Mouse (Mus musculus): ENCODE measurements at regions not wholly inside any gene's neighbourhood (a gene's known extent, or its start where the extent isn't known, plus 50 kb on each side); places are given as distances from the start of the nearest gene placed in this dataset.

DNA sequence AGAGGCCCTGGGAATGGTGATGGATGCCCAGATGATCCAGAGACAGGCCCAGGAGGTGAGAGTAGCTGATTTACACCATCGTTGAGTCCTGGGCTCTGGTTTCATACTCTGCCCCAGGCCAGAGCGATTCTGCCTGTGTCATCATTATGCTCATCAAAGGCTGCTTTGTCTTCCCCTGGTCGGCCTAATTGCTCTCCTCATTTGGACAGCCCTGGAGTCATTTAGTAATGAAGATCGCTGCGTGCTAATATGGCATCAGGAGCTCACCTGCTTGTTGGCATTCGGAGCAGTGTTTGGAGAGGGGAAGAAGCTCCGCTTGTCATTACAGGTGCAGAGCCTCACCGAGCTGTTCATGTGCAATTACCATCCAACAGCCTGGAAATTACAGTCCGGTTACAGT is 138.9 kb upstream of the Wscd1 start:
- WGBS = 85% methylated on average over 9 of the region's 9 CpGs

DNA sequence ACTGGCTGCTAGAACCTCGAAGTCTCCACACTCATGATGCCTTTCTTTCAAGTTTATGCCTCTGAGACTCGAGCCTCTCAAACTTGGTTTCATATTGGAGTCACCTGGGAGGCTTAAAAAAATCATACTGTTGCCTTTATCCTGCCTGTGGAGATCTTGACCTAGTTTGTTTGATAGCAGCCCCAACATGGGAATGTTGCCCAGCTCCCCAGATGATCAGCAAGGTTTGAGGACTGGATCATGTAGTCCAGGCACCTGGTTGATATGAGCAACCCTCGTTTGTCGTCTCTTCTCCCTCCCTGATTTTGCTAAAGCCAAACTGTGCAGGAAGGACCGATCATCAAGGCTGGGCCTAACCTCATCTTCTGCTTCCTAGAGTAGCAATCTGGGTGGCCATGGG is 134.2 kb upstream of the Wscd1 start:
- H3K27ac ChIP-seq (ENCODE audit: insufficient read depth, low read depth, low read length) = no peak overlapping the region
- no peaks in the 10 kb centered on the region; the same call in 1 of the 2 replicates for H3K27me3 ChIP-seq (ENCODE audit: control insufficient read depth, insufficient read depth, low read length)
- no peaks in the 10 kb centered on the region for H3K4me1 ChIP-seq (ENCODE audit: control insufficient read depth, insufficient read depth, insufficient read length, low read length)
- 67% methylated on average over 5 of the region's 5 CpGs for WGBS
- no peak overlapping the region for H3K4me3 ChIP-seq (ENCODE audit: low read depth, low read length)
- TF ChIP-seq CTCF (IDR thresholded peaks at IDR 0.05; ENCODE audit: extremely low read depth, insufficient read length, insufficient replicate concordance, low read depth, low read length) = no peak
- no peak for TF ChIP-seq POLR2A (IDR thresholded peaks at IDR 0.05; ENCODE audit: low read depth, low read length)
- no peaks in the 10 kb centered on the region for H3K36me3 ChIP-seq (ENCODE audit: control insufficient read depth, insufficient read depth, low read length)

More for the DNA sequence above, 138.9 kb upstream of the Wscd1 start:
- Histone ChIP-seq H3K4me1 (ENCODE audit: control insufficient read depth, insufficient read depth, insufficient read length, low read length) (no peaks in the 10 kb centered on the region), H3K4me3 (ENCODE audit: low read depth, low read length) (no peak overlapping the region), H3K27me3 (ENCODE audit: control insufficient read depth, insufficient read depth, low read length) (no peaks in the 10 kb centered on the region), H3K36me3 (ENCODE audit: control insufficient read depth, insufficient read depth, low read length) (no peaks in the 10 kb centered on the region), H3K27ac (ENCODE audit: insufficient read depth, low read depth, low read length) (no peak overlapping the region)
- TF ChIP-seq CTCF (IDR thresholded peaks at IDR 0.05; ENCODE audit: extremely low read depth, insufficient read length, insufficient replicate concordance, low read depth, low read length) (no peak), POLR2A (IDR thresholded peaks at IDR 0.05; ENCODE audit: low read depth, low read length) (no peak)

DNA sequence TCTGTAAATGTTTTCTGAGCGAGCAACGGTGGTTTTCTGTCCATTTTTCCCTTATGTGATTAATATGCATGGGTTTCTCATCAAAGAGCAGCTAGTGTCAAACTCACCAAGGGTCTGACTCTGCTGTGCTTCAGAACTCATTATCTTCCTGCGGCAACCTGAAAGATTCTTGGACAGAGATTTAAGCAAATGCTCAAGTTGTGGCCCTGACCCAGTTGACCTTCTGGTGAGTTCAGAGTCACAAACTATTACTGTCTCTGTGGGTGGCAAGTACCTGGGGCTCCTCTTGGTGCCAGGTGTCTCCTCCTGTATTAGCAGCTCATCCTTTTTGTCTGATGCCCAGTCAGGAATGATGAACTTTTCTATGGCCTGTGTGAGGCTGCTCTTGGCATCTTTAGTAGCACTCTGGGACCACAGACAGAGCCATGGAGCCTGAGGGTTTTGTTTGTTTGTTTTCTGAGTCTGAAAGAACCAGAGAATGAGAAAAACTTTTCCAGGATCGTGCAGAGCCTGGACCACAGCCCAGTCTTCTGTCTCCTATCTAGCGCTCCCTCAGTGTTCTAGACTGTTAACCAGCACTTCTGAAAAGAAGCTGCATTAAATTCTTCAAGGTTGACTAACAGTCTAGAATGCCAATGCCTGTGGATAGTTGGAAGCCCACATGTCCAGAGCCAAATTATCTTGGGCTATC is 124.1 kb upstream of the Wscd1 start:
- Histone ChIP-seq H3K27me3 (ENCODE audit: control insufficient read depth, insufficient read depth, low read length) (no peaks in the 10 kb centered on the region), H3K36me3 (ENCODE audit: control insufficient read depth, insufficient read depth, low read length) (no peaks in the 10 kb centered on the region), H3K4me1 (ENCODE audit: control insufficient read depth, insufficient read depth, insufficient read length, low read length) (no peaks in the 10 kb centered on the region), H3K4me3 (ENCODE audit: low read depth, low read length) (no peak overlapping the region), H3K27ac (ENCODE audit: insufficient read depth, low read depth, low read length) (no peak overlapping the region)
- WGBS = 77% methylated on average over 5 of the region's 5 CpGs
- TF ChIP-seq POLR2A (IDR thresholded peaks at IDR 0.05; ENCODE audit: low read depth, low read length) = no peak
- TF ChIP-seq CTCF (IDR thresholded peaks at IDR 0.05; ENCODE audit: extremely low read depth, insufficient read length, insufficient replicate concordance, low read depth, low read length) = no peak

DNA sequence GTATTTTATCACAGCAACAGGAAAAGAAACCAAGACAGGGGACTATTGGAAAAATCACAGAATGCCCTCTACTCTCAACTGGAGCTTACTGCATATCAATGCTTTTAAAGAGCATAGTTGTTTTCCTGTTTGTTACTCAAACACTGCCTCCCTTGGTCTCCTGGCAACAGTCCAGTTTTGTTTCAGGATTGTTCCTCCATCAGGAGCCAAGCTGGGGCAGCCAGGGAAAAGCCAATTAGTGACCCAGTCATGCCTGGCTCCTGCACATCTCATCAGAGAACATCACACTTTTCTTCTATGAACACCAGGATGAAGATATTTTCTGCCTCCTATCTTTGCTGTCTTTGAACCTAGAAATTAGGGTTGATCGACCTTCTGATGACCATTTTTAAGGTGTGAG is 113.6 kb upstream of the Wscd1 start:
- Histone ChIP-seq H3K36me3 (ENCODE audit: control insufficient read depth, insufficient read depth, low read length) (no peaks in the 10 kb centered on the region), H3K27ac (ENCODE audit: insufficient read depth, low read depth, low read length) (no peak overlapping the region), H3K4me3 (ENCODE audit: low read depth, low read length) (no peak overlapping the region), H3K4me1 (ENCODE audit: control insufficient read depth, insufficient read depth, insufficient read length, low read length) (no peaks in the 10 kb centered on the region), H3K27me3 (ENCODE audit: control insufficient read depth, insufficient read depth, low read length) (no peaks in the 10 kb centered on the region)
- TF ChIP-seq POLR2A (IDR thresholded peaks at IDR 0.05; ENCODE audit: low read depth, low read length) (no peak), CTCF (IDR thresholded peaks at IDR 0.05; ENCODE audit: extremely low read depth, insufficient read length, insufficient replicate concordance, low read depth, low read length) (no peak)
- WGBS = 38% methylated on average over 1 of the region's 1 CpGs

DNA sequence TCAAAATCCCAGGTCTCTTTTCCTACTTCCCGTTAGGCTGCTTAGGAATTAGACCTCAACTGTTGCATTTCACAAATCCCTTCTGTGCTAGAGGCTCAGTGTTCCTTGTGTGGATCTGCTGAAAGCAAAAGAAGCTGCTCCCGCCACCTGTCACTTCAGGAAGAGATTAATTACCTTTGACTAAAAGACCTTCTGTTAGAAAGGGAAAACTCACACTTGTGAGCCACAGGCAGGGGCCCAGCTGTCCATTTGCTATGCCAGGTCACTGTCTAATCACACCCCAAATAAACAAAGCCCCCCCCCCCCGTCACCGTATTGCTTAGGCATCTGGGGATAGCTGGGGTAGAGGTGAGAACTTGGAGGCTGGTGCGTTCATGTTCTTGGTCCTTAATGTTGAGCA is 112.9 kb upstream of the Wscd1 start:
- no peak overlapping the region for H3K4me3 ChIP-seq (ENCODE audit: low read depth, low read length)
- H3K27me3 ChIP-seq (ENCODE audit: control insufficient read depth, insufficient read depth, low read length) = no peaks in the 10 kb centered on the region
- WGBS = 23% methylated on average over 5 of the region's 5 CpGs
- no peaks in the 10 kb centered on the region for H3K4me1 ChIP-seq (ENCODE audit: control insufficient read depth, insufficient read depth, insufficient read length, low read length)
- no peaks in the 10 kb centered on the region for H3K36me3 ChIP-seq (ENCODE audit: control insufficient read depth, insufficient read depth, low read length)
- TF ChIP-seq POLR2A (IDR thresholded peaks at IDR 0.05; ENCODE audit: low read depth, low read length) = no peak
- no peak for TF ChIP-seq CTCF (IDR thresholded peaks at IDR 0.05; ENCODE audit: extremely low read depth, insufficient read length, insufficient replicate concordance, low read depth, low read length)
- H3K27ac ChIP-seq (ENCODE audit: insufficient read depth, low read depth, low read length) = no peak overlapping the region

DNA sequence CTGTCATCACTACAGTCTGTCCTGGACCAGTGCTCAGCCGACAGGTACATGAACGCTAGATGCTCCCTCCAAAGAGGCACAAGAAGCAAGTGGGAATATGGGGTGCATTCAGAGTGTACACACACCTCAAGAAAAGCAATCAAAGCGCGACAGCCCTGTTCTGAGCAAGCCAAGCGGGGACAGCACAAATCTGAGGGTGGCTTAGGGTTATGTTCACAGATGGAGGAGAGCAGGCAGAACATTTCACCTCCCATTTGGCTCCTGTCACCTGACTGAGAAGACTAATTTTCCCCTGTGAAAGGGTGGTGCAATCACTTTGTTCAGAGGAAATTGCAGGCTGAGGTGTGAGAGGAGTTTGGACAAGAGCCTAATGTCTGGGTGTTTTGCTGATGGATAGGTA is 106.8 kb upstream of the Wscd1 start:
- no peak for TF ChIP-seq POLR2A (IDR thresholded peaks at IDR 0.05; ENCODE audit: low read depth, low read length)
- TF ChIP-seq CTCF (IDR thresholded peaks at IDR 0.05; ENCODE audit: extremely low read depth, insufficient read length, insufficient replicate concordance, low read depth, low read length) = no peak
- 86% methylated on average over 5 of the region's 5 CpGs for WGBS
- Histone ChIP-seq H3K4me3 (ENCODE audit: low read depth, low read length) (no peak overlapping the region), H3K27ac (ENCODE audit: insufficient read depth, low read depth, low read length) (no peak overlapping the region), H3K27me3 (ENCODE audit: control insufficient read depth, insufficient read depth, low read length) (no peaks in the 10 kb centered on the region), H3K36me3 (ENCODE audit: control insufficient read depth, insufficient read depth, low read length) (no peaks in the 10 kb centered on the region), H3K4me1 (ENCODE audit: control insufficient read depth, insufficient read depth, insufficient read length, low read length) (no peaks in the 10 kb centered on the region)

- no peaks in the 10 kb centered on the region for H3K36me3 ChIP-seq (ENCODE audit: control insufficient read depth, insufficient read depth, low read length)
- no peaks in the 10 kb centered on the region for H3K27me3 ChIP-seq (ENCODE audit: control insufficient read depth, insufficient read depth, low read length)
- no peak overlapping the region for H3K27ac ChIP-seq (ENCODE audit: insufficient read depth, low read depth, low read length)
- no peaks in the 10 kb centered on the region for H3K4me1 ChIP-seq (ENCODE audit: control insufficient read depth, insufficient read depth, insufficient read length, low read length)
- 80% methylated on average over 5 of the region's 5 CpGs for WGBS
- TF ChIP-seq POLR2A (IDR thresholded peaks at IDR 0.05; ENCODE audit: low read depth, low read length) (no peak), CTCF (IDR thresholded peaks at IDR 0.05; ENCODE audit: extremely low read depth, insufficient read length, insufficient replicate concordance, low read depth, low read length) (no peak)
- H3K4me3 ChIP-seq (ENCODE audit: low read depth, low read length) = no peak overlapping the region
Observed at GRCm38 (mm10) chr11:71651756-71652380, 97.9 kb upstream of the Wscd1 start.
